Mouse (Mus musculus): ENCODE results near the gene Tk2.
A peak's percentile ranks its signal among the peaks of the same experiment; 100 is the strongest.

The Tk2 gene

DNA sequence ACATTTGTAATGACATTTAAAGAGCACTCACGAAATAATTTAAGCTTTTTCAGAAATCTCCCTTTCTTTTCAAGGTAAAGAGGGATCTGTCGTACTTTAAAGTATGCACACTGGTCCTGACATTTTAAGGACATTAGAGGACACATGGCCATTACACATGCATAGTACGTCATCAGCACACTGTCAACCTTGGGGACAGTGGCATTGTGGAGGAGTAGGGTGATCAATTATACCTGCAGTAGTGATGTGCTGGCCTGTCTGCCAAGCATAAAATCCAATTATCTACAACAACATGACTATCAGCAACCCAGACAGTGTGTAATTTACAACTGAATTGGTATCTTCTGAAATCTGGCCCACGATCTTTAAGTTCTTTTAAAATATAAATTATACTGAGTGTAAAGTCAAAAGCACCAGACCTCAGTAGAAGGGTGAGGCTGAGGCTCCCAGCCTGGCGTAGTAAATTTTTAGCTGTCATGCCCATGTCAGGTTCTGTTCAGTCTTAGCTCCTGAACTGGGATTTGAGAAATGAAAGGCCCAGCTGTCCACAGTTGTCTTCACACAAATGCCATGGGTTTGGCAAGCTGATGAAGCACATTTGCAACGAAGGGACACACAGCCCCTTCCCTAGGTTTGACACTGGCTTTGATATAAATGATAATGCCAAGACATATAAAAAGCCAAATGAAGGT is 57.4 kb downstream of the Tk2 start:
- no peak for DNase-seq (ENCODE audit: low read depth, low spot score)
- H3K36me3 ChIP-seq (ENCODE audit: control insufficient read depth, insufficient read depth, low read length, poor library complexity, severe bottlenecking) = no peaks in the 10 kb centered on the region
- no peaks in the 10 kb centered on the region for H3K27me3 ChIP-seq (ENCODE audit: control insufficient read depth, insufficient read depth, low read length, poor library complexity, severe bottlenecking)

DNA sequence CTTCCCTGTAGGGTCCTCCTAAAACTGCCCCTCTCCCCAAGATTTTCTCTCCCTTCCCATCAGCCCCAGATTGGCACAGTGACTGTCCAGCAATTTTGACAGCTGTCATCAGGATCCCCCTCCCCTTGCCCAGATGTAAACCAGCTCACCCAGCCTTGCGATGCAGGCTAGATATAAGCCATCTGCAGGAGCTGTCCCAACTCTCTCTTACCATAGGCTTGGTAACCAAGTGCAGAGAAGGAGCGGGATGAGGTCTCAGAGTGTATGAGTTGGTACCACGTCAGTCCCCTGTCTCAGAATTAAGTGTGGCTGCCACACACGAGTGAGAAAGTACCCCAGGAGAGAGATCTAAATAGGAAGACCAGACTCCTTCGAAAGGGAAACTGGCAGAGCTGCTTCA is 59.9 kb downstream of the Tk2 start:
- DNase-seq (ENCODE audit: low read depth, low spot score) = no peak
- Histone ChIP-seq H3K36me3 (ENCODE audit: control insufficient read depth, insufficient read depth, low read length, poor library complexity, severe bottlenecking) (no peaks in the 10 kb centered on the region), H3K27me3 (ENCODE audit: control insufficient read depth, insufficient read depth, low read length, poor library complexity, severe bottlenecking) (peaks cover 2% of the 10 kb centered on the region; the same call in 1 of the 2 replicates)

DNA sequence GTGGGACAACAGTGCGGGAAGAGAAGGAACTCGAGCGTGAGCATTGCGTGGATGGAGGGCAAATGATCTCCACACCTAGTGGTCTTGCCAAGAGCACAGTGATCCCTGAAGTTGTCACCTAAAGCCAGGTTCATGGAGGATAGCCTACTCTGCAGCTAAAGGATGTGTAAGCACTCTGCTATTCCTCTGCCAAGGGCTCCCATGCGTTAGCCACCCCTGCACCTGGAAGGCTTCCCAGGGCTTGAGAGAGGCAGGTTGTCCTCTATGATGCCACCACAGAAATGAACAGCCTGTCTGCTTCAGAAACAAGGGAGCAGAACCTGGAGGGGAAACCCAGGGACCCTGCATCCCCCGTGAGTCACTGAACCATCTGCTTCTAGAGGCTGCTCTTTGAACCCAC is 60.7 kb downstream of the Tk2 start:
- no peak for DNase-seq (ENCODE audit: low read depth, low spot score)
- Histone ChIP-seq H3K36me3 (ENCODE audit: control insufficient read depth, insufficient read depth, low read length, poor library complexity, severe bottlenecking) (no peaks in the 10 kb centered on the region), H3K27me3 (ENCODE audit: control insufficient read depth, insufficient read depth, low read length, poor library complexity, severe bottlenecking) (peaks cover 2% of the 10 kb centered on the region; the same call in 1 of the 2 replicates)

DNA sequence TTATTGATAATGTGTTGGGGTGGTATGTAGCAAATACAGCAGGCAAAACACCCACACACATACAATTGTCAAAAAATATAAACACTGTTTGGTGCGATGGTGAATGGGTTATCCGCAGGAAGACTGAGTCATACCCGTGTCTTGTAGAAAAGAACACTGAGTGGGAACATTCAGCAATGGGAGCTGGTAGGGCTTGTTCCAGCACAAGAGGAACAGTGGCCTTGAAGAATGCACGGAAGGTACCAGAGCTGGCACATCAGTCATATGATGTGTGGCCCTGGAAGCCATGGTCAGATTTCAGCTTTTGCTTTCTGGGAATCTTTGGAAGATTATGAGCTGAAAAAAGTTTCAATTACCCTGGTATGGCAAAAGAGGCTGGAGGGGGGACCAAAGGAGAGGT is 61.5 kb downstream of the Tk2 start:
- no peaks in the 10 kb centered on the region for H3K36me3 ChIP-seq (ENCODE audit: control insufficient read depth, insufficient read depth, low read length, poor library complexity, severe bottlenecking)
- peaks cover 2% of the 10 kb centered on the region; the same call in 1 of the 2 replicates for H3K27me3 ChIP-seq (ENCODE audit: control insufficient read depth, insufficient read depth, low read length, poor library complexity, severe bottlenecking)
- DNase-seq (ENCODE audit: low read depth, low spot score) = no peak

DNA sequence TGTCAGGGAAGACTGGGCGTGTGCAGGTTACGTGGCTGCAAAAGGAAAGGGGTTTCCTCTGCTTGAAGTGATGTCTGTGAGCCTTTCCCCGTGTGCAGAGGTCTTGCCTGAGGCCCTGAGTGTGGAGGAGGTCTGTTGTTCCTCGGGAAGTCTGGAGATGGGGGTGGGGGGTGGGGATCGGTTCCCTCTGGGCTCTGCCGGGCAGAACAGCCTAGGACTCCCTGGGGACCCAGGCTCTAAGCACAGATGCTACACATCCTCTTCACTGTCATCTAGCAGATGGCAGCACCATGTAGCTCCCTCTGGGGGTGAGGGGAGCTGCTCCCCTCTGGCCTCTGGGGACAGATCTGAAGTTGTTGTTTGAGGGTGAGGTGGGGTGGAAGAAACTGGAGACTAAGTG is 63.5 kb downstream of the Tk2 start:
- H3K36me3 ChIP-seq (ENCODE audit: control insufficient read depth, insufficient read depth, low read length, poor library complexity, severe bottlenecking) = no peaks in the 10 kb centered on the region
- DNase-seq (ENCODE audit: low read depth, low spot score) = peak; percentile 39
- H3K27me3 ChIP-seq (ENCODE audit: control insufficient read depth, insufficient read depth, low read length, poor library complexity, severe bottlenecking) = peaks cover 2% of the 10 kb centered on the region; the same call in 1 of the 2 replicates

DNA sequence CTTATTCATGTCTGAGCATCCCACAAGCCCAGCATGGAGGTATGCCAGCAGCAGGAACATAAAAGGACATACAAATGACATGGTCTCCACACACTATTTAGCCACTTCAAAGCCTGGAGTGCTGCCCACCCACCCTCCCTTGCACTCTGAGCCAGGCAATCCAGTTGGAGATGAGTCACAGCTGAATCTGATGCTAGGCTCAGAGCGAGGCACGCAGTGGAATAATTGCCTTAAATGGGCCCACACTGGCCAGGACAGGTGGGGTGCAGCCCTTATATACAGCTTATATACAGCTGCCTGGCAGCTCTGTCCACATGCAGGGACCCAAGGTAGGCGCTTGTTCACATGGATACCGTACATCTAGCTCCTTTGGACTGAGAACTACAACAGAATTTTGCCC is 71.3 kb downstream of the Tk2 start:
- no peak for DNase-seq (ENCODE audit: low read depth, low spot score)
- H3K27me3 ChIP-seq (ENCODE audit: control insufficient read depth, insufficient read depth, low read length, poor library complexity, severe bottlenecking) = no peaks in the 10 kb centered on the region; the same call in 1 of the 2 replicates
- no peaks in the 10 kb centered on the region for H3K36me3 ChIP-seq (ENCODE audit: control insufficient read depth, insufficient read depth, low read length, poor library complexity, severe bottlenecking)
